Mouse (Mus musculus) gastrocnemius, postnatal 25 days (tissue): ENCODE data around the gene Rptor. TPM values are rescaled to one million over a fixed set of nuclear protein-coding genes. Genes with fewer than 3 reads are reported as not detected.

Experiments
- DNase-seq: peaks from one replicate; pipeline ENCODE4 v3.0.0; 2022
- total RNA-seq, 2 experiments: library from RNA; stranded (reverse); gene quantifications; 1 replicate in 1 of 2; 2 replicates in 1 of 2; pipeline ENCODE4 v1.2.3; 2021

The Rptor gene
- total RNA-seq, 2 experiments from 2014 or later, result 23.7 to 24.8 TPM

- DNase-seq, result no peak
Measured at GRCm38 (mm10) chr11:119907711-119908110, 305.0 kb downstream of the Rptor start.

- DNase-seq, result peak; percentile 44
Measured at GRCm38 (mm10) chr11:119909436-119909835, 306.7 kb downstream of the Rptor start.

- no peak for DNase-seq
Measured at GRCm38 (mm10) chr11:119912845-119913244, 310.1 kb downstream of the Rptor start.

GRCm38 (mm10) chr11:119913291-119913934, 310.7 kb downstream of the Rptor start, which contains the start of gene Chmp6:
Gene Chmp6 (plus strand): TSS chr11:119913441.
- DNase-seq, result peak; percentile 86

- no peak for DNase-seq
Measured at GRCm38 (mm10) chr11:119913935-119914314, 311.2 kb downstream of the Rptor start.

GRCm38 (mm10) chr11:119914381-119914780, 311.7 kb downstream of the Rptor start:
- no peak for DNase-seq

- DNase-seq, result no peak
Measured at GRCm38 (mm10) chr11:119915666-119916065, 313.0 kb downstream of the Rptor start.

GRCm38 (mm10) chr11:119916102-119916790, 313.5 kb downstream of the Rptor start:
- DNase-seq, result no peak

GRCm38 (mm10) chr11:119916834-119917469, 314.2 kb downstream of the Rptor start:
- DNase-seq, result no peak

GRCm38 (mm10) chr11:119918521-119918920, 315.8 kb downstream of the Rptor start:
- no peak for DNase-seq

- DNase-seq, result no peak
Measured at GRCm38 (mm10) chr11:119919432-119919831, 316.7 kb downstream of the Rptor start.

- no peak for DNase-seq
Measured at GRCm38 (mm10) chr11:119919897-119920296, 317.2 kb downstream of the Rptor start.

- DNase-seq, result no peak
Measured at GRCm38 (mm10) chr11:119920668-119921067, 318.0 kb downstream of the Rptor start.

- DNase-seq, result no peak
Measured at GRCm38 (mm10) chr11:119925176-119925575, 322.5 kb downstream of the Rptor start.

- DNase-seq, result no peak
Measured at GRCm38 (mm10) chr11:119926762-119927161, 324.1 kb downstream of the Rptor start.

- DNase-seq, result peak; percentile 69
Measured at GRCm38 (mm10) chr11:119928023-119928681, 325.4 kb downstream of the Rptor start.

GRCm38 (mm10) chr11:119929603-119930265, 327.0 kb downstream of the Rptor start:
- no peak for DNase-seq

- DNase-seq, result no peak
Measured at GRCm38 (mm10) chr11:119931809-119932208, 329.1 kb downstream of the Rptor start.

GRCm38 (mm10) chr11:119933142-119933541, 330.4 kb downstream of the Rptor start:
- peak; percentile 67 for DNase-seq

GRCm38 (mm10) chr11:119933819-119934583, 331.3 kb downstream of the Rptor start:
- no peak for DNase-seq

GRCm38 (mm10) chr11:119934773-119935172, 332.1 kb downstream of the Rptor start:
- DNase-seq, result no peak
